Mouse (Mus musculus) stomach, postnatal 0 days (tissue): Measurements from ENCODE around the gene Fam207a. TPM values are rescaled to one million over a fixed set of nuclear protein-coding genes. Genes with fewer than 3 reads are reported as not detected.

Experiments used
- ATAC-seq: fragments of 200-750 bp; cut with Nextera tagmentation; 2 replicates; pipeline ENCODE4 v1.8.0; 2017; ENCODE audit not compliant: low FRiP score, low TSS enrichment
- DNase-seq: peaks from one replicate; pipeline ENCODE4 v3.0.0-alpha.2; 2016; ENCODE audit warnings: low spot score
- H3K27ac ChIP-seq: fragments of 300-500 bp; sonication (generic); replicated peaks from 2 replicates; pipeline ENCODE4 v1.5.1; 2014; ENCODE audit warnings: mild to moderate bottlenecking, control low read depth
- H3K27me3 ChIP-seq: fragments of 300-500 bp; sonication (generic); 2 replicates; pipeline ENCODE4 v1.6.1; 2014; ENCODE audit warnings: low read length; ENCODE audit not compliant: control insufficient read depth, insufficient read depth
- H3K36me3 ChIP-seq: fragments of 300-500 bp; sonication (generic); 2 replicates; pipeline ENCODE4 v1.6.1; 2014; ENCODE audit warnings: low read length, mixed read lengths; ENCODE audit not compliant: control insufficient read depth, insufficient read depth
- H3K4me1 ChIP-seq: fragments of 300-500 bp; sonication (generic); replicated peaks from 2 replicates; pipeline ENCODE4 v1.6.1; 2014; ENCODE audit warnings: antibody characterized with exemption; ENCODE audit not compliant: control insufficient read depth, insufficient read depth
- H3K4me2 ChIP-seq: fragments of 300-500 bp; sonication (generic); replicated peaks from 2 replicates; pipeline ENCODE4 v1.6.1; 2014; ENCODE audit warnings: low read depth, mild to moderate bottlenecking, control low read depth, moderate library complexity
- H3K4me3 ChIP-seq: fragments of 300-500 bp; sonication (generic); 2 replicates; pipeline ENCODE4 v1.5.1; 2014; ENCODE audit warnings: low read depth, low read length, control low read depth
- H3K9ac ChIP-seq: fragments of 300-500 bp; sonication (generic); 2 replicates; pipeline ENCODE4 v1.6.1; 2014; ENCODE audit warnings: mild to moderate bottlenecking, low read length, control low read depth, mixed read lengths
- H3K9me3 ChIP-seq: fragments of 300-500 bp; sonication (generic); 2 replicates; pipeline ENCODE4 v1.6.1; 2016; ENCODE audit warnings: low read length; ENCODE audit not compliant: control insufficient read depth
- CTCF ChIP-seq: IDR thresholded peaks from 2 replicates; pipeline ENCODE4 v1.5.1; 2016; ENCODE audit warnings: antibody characterized with exemption, low read depth, mild to moderate bottlenecking, moderate library complexity
- EP300 ChIP-seq: optimal IDR thresholded peaks from 2 replicates; pipeline ENCODE3; 2016; ENCODE audit warnings: antibody characterized with exemption
- WGBS: fragments of 180-500 bp; shearing (Covaris S2); extraction: QIAGEN DNeasy Blood & Tissue Kit; methylation state at CpG from one replicate; pipeline ENCODE4 v1.1.7; 2014; 5-methylcytosine and 5-hydroxymethylcytosine counted together
- polyA plus RNA-seq: library from polyadenylated mRNA; unstranded; fragments of >200 nt; fragmentation: Nextera tagmentation; extraction: Ambion mirVana; gene quantifications from 2 replicates; pipeline ENCODE4 v1.2.1, GENCODE M21; 2015

The Fam207a gene
- polyA plus RNA-seq, 1 experiment from 2014 or later, result 25.2 TPM

DNA sequence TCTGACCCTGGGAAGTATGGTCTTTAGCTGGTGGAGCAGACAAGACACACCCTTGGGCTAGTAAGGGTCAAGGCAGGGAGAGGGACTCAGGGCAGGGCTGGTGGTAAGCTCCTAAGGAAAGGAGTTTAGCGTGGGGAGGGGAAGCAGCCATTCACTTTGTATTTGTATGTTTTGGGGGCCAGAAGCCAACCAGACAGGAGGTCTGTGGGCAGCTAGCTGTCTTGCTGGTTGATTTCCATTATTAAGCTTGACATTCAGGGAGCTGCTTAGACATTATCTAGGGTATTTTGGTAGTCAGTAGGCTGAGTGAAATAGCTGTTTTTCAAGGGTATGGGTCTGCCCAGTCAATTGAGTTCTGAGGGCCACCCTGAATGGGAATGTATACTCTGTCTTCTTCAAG is 77.6 kb downstream of the Fam207a start:
- no peaks in the 10 kb centered on the region for H3K27me3 ChIP-seq
- 43% methylated on average over 1 of the region's 1 CpGs for WGBS
- TF ChIP-seq EP300, result no peak
- TF ChIP-seq CTCF, result no peak
- ATAC-seq (no peak), DNase-seq (no peak)
- no peak overlapping the region for H3K9ac ChIP-seq
- no peak overlapping the region for H3K27ac ChIP-seq
- no peak overlapping the region for H3K4me3 ChIP-seq
- H3K4me2 ChIP-seq, result no peak overlapping the region
- H3K9me3 ChIP-seq, result no peaks in the 10 kb centered on the region
- H3K36me3 ChIP-seq, result no peaks in the 10 kb centered on the region
- H3K4me1 ChIP-seq, result peaks cover 8% of the 10 kb centered on the region

Other genes starting within 250 kb of the Fam207a start
- gene Adarb1, start 97.5 kb downstream of the Fam207a start, polyA plus RNA-seq, result 5.6 and 6.9 TPM in 2 replicates
- 1.3 TPM in 2 replicates for gene Itgb2, start 14.5 kb upstream of the Fam207a start, polyA plus RNA-seq
- gene Pttg1ip, start 65.9 kb upstream of the Fam207a start, polyA plus RNA-seq, result 278 and 317 TPM in 2 replicates
- 232 and 239 TPM in 2 replicates for gene Sumo3, start 90.3 kb upstream of the Fam207a start, polyA plus RNA-seq
- gene Gm49325, start 90.4 kb upstream of the Fam207a start, polyA plus RNA-seq, result 12.6 and 17.3 TPM in 2 replicates
- 53.8 and 54.5 TPM in 2 replicates for gene Ube2g2, start 106.5 kb upstream of the Fam207a start, polyA plus RNA-seq
- 0.67 and 0.74 TPM in 2 replicates for gene Tspear, start 170.8 kb upstream of the Fam207a start, polyA plus RNA-seq
- gene Gm19402, start 175.0 kb upstream of the Fam207a start, polyA plus RNA-seq, result not detected in 2 replicates
- not detected in 2 replicates for gene Gm9508, start 181.4 kb upstream of the Fam207a start, polyA plus RNA-seq
- gene Gm10272, start 190.8 kb upstream of the Fam207a start, polyA plus RNA-seq, result not detected in 2 replicates
- gene Gm10024, start 195.7 kb upstream of the Fam207a start, polyA plus RNA-seq, result 0.18 TPM in 1 of 2 replicates, not detected in the other
- 0.56 and 0.64 TPM in 2 replicates for gene Gm10142, start 200.0 kb upstream of the Fam207a start, polyA plus RNA-seq
- 3.2 and 4.5 TPM in 2 replicates for gene Krtap12-1, start 204.8 kb upstream of the Fam207a start, polyA plus RNA-seq
- not detected in 2 replicates for gene Gm10100, start 210.7 kb upstream of the Fam207a start, polyA plus RNA-seq
- gene Gm18596, start 226.9 kb upstream of the Fam207a start, polyA plus RNA-seq, result not detected in 2 replicates
- not detected in 2 replicates for gene Gm9736, start 235.6 kb upstream of the Fam207a start, polyA plus RNA-seq
- not detected in 2 replicates for gene Gm3233, start 243.9 kb upstream of the Fam207a start, polyA plus RNA-seq